Mouse (Mus musculus) CH12.LX (cell line): ENCODE measurements around the gene Col5a3.

Experiments used
- CHD1 ChIP-seq: IDR thresholded peaks from 2 replicates; pipeline ENCODE4 v1.6.1; 2012; ENCODE audit warnings: low read depth, low read length, improper control_type of control experiment, inconsistent platforms
- CTCF ChIP-seq, 2 experiments: IDR thresholded peaks in 1 of 2; conservative IDR thresholded peaks in 1 of 2; 2 replicates each; pipeline ENCODE4 v1.5.1; 2011 to 2012; ENCODE audit warnings: low read depth in 2 of 2, low read length in 2 of 2, improper control_type of control experiment in 1 of 2, inconsistent platforms in 1 of 2, mild to moderate bottlenecking in 1 of 2, moderate library complexity in 1 of 2
- GABPA ChIP-seq: IDR thresholded peaks from 2 replicates; pipeline ENCODE4 v1.6.1; 2012; ENCODE audit warnings: low read depth, low read length, improper control_type of control experiment, inconsistent platforms; ENCODE audit not compliant: insufficient replicate concordance
- KAT2A ChIP-seq: IDR thresholded peaks from 2 replicates; pipeline ENCODE4 v1.6.1; 2012; ENCODE audit warnings: low read length, improper control_type of control experiment, inconsistent platforms; ENCODE audit not compliant: insufficient replicate concordance
- MAX ChIP-seq: IDR thresholded peaks from 2 replicates; pipeline ENCODE4 v1.6.1; 2011; ENCODE audit warnings: low read length, improper control_type of control experiment
- POLR2A ChIP-seq: IDR thresholded peaks from 2 replicates; pipeline ENCODE4 v1.6.1; 2011; ENCODE audit warnings: low read depth, mild to moderate bottlenecking, improper control_type of control experiment, low read length
- RAD21 ChIP-seq: IDR thresholded peaks from 2 replicates; pipeline ENCODE4 v1.6.1; 2011; ENCODE audit warnings: low read depth, mild to moderate bottlenecking, low read length, improper control_type of control experiment, moderate library complexity
- SIN3A ChIP-seq: IDR thresholded peaks from 2 replicates; pipeline ENCODE4 v1.6.1; 2012; ENCODE audit warnings: low read length, improper control_type of control experiment, inconsistent platforms
- TCF12 ChIP-seq: IDR thresholded peaks from 2 replicates; pipeline ENCODE4 v1.6.1; 2014; ENCODE audit warnings: low read depth, mild to moderate bottlenecking, inconsistent platforms, low read length, improper control_type of control experiment
- USF1 ChIP-seq: IDR thresholded peaks from 2 replicates; pipeline ENCODE4 v1.6.1; 2014; ENCODE audit warnings: low read depth, mild to moderate bottlenecking, inconsistent platforms, low read length, improper control_type of control experiment
- ZNF384 ChIP-seq: IDR thresholded peaks from 2 replicates; pipeline ENCODE4 v1.6.1; 2012; ENCODE audit warnings: low read depth, low read length, improper control_type of control experiment, inconsistent platforms

DNA sequence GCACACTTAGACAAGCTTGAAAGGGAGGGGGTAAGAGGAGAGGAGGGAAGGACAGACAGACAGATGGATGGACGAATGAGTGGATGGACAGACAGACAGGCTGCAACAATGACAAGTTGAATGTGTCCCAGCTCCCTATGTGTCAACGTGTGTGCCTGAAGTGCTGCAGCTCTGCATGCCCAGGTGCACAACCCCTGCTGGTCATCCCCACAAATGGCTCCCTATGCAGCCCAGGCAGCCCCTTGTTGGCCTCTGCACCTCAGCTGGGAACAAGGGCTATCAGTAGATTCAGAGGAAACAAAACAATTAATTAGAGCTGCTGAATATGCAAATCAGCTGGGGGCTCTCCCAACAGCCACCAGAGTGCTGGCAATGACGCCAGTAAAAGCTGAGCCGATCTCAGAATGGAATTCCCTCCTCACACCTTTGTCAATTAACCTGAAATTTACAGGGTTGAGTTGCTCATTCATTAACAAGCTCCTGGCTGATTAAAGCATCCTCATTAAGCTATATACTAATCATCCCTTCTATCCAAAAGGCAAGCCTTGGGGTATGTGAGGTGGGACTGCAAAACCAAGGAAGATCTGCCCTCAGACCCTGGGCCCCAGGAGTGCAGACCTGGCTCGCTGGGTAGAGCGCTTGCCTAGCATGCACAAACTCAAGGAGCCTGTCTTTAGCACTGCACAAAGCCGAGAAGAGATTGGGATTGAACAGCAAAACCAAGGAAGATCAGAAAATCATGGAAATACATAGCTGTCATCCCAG, 52.5 kb downstream of the Col5a3 start:
- TF ChIP-seq KAT2A (no peak), GABPA (no peak), CTCF (conservative IDR thresholded peaks at IDR 0.05 in 1 of 2, IDR thresholded peaks at IDR 0.05 in 1 of 2; ENCODE audit: low read depth in 2 of 2, low read length in 2 of 2) (no peak), CHD1 (no peak), POLR2A (no peak), RAD21 (no peak), TCF12 (no peak), USF1 (no peak), SIN3A (no peak), MAX (no peak), ZNF384 (no peak)
